Mouse (Mus musculus): ENCODE measurements around the gene Cyp2u1.
"Not testable (repeated sequence)": the region's sequence is repeated elsewhere in the genome, so short reads cannot be mapped to it uniquely, and the experiment has no call there.

Cyp2u1 gene

DNA sequence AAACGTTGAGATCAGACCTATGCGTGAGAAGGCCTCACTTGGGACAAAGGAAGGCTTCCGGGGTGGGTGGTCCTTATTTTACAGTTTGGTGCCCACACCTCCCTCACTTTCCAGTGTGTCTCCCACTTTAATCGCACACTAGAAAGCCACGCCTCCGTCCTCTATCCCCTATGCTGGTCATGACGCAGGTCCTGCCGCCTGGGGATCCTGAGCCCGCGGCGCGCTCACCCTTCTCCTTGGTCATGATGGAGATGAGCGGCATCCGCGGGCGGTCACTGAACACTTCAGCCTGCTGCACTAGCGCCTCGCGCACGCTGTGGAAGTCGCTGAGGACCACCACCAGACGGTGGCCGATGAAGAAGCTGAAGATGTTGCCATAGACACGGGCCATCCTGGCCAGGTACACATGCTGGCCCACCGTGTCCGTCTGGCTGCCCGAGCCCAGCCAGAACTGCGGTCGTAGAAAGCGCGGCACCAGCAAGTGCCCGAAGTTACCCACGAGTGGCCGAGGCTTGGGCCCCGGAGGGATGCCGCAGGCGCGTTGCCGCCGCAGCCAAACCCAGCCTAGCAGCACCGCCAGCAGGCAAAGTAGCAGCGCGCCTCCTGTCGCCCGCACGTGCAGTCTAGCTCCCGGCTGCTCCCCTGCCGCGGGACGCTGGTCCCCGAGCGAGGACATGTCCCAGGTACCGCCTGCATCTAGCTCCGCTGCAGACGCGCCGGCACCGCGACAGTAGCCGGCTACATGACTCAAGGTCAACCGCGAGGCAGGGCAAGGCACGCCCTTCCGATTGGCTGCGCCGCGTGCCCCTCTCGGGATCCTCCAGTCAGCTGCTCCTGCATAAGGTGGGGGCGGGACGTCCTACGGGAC, at the start of gene Cyp2u1:
Gene Cyp2u1, minus strand, starts transcription at position 776 of the 868 bp plus-strand sequence.
- DNase-seq (ENCODE audit: low spot score in 2 of 2), result peak; percentile 75 to 83

DNA sequence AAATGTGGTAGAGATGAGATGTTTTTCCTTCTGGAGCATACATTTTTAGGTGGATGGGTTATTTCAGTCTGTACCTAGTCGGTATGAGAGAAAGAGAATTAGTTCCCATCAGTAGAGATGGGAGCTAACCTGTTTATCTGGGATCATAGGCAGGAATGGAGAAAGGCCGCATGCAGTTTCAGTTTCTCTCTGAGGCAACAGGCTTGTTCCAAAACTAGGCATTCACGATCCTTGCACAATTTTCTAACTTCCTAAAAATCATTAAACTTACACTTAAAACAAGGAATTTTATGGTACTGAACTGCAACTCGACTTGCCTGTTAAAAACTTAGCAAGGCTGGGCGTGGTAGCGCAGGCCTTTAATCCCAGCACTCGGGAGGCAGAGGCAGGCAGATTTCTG, 47.5 kb upstream of the Cyp2u1 start:
- no peak for DNase-seq (ENCODE audit: low spot score in 2 of 2)

DNA sequence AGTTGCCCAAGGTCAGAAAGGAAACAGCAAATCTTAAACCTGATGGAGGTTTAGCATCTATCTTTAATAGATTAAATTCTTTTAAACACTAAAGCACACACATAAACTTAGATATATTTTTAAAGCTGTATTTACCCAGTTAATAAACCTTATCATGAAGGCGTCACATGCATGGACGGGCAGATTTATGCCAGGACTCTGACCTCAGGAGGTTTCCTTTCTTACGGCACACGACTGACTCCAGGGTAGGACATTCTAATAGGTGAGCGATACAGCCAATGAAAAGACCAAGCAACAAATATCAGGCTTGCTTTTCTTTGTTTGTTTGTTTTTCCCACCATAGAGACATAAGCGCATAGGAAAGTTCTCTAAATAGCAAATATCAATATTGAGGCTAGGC, 46.0 kb upstream of the Cyp2u1 start:
- DNase-seq (ENCODE audit: low spot score in 2 of 2), result no peak

DNA sequence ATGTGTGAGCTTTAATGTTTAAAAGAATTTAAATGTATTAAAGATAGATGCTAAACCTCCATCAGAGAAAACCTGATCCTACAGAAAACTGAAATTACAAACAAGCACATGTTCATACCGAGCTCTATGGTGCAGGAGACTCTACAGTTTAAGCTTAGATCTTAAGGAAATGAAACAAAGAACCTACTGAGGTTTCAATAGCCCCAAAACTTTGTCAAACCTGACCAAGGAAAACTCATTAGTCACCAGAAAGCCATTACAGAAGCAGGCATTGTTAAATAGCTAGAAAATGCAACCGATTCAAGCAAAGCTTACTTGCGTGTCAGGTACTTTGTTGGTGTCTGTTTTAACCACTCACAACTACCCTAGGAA, 45.5 kb upstream of the Cyp2u1 start:
- DNase-seq (ENCODE audit: low spot score in 2 of 2), result no peak

DNA sequence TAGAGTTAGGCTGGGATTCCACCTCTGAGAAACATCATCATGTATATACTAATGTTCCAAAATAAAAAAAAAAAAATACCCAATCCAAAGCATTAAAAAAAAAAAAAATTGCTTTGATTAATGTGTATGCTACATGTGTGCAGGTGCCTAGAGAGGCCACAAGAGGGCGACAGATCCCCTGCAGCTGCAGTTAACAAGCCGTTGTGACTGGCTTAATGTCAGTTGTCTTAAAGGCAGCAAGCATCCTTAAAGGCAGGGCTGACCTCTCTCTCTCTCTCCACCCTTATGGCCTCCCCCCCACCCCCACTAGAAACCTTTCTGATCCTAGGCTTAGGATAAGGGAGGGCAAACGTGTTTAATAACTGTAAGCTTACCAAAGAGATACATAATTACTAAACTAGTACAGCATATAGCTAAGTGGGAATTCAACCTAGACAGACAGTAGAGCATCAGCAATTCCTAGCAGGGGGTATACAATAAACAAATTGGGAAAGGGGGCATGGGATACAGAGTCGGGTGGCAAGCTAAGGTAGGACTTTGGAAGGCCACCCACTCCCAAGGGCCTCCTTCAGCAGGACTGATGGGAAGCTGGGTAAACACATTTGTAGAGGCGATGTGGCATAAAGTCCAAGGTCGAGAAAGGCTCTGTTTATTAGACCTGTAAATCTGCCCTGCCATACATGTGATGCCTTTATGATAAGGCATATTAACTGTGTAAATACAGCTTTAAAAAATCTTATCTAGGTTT, 45.0 kb upstream of the Cyp2u1 start:
- DNase-seq (ENCODE audit: low spot score in 2 of 2), result no peak

DNA sequence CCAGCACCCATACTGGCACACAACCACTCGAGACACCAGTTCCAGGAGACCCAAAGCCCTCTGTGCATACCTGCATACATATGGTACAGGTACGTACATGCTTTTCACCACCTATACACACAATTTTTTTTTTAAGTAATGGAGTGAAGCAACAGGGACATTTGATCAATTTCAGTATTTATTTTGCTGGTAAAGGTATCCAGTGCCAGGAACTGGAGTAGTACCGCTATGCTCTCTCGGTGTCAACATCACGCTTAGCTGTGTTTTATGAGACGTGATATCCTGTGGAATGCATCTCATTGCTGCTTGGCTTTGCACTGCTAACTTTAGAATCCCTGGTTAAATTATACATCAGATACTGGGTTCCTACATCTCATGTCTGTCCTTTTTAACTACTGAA, 42.9 kb upstream of the Cyp2u1 start:
- DNase-seq (ENCODE audit: low spot score in 2 of 2), result no peak

DNA sequence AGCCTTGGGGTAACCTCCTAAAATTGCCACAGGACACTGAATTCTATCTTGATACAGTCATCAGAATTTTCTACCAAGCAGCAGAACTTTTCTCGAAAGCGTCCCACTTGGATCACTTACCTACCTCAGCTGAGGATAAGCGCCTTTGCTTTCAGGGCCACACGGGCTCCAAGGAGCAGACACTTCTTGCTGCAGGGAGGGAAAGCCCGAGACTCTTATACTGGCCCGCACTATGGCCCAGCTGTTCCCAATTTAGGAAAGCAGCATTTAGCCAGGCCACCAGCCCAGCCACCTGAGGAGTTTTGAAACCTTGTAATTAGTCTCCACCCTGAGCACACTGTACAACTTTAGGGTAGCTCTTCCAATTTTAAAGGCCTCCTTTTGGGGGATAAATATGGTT, 40.3 kb upstream of the Cyp2u1 start:
- no peak for DNase-seq (ENCODE audit: low spot score in 2 of 2)

DNA sequence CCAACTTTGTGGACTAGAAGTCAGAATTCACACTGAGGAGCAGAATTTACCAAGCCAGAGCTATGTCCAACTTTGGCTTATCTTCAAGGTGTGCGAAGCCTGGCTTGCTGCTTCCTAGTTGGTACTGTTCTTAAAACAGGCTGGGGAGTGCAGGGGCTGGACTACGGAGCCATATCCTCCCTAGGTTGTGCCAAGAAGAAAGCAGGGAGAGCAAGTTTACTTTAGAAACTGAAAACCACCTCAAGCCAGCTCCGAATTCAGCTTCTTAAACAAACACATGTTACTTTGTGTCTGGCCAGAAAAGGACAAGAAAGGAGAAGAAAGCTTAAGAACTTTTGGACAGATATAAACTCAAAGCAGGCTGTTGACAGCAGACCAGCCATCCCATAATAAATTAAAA, 37.9 kb upstream of the Cyp2u1 start:
- no peak for DNase-seq (ENCODE audit: low spot score in 2 of 2)

DNA sequence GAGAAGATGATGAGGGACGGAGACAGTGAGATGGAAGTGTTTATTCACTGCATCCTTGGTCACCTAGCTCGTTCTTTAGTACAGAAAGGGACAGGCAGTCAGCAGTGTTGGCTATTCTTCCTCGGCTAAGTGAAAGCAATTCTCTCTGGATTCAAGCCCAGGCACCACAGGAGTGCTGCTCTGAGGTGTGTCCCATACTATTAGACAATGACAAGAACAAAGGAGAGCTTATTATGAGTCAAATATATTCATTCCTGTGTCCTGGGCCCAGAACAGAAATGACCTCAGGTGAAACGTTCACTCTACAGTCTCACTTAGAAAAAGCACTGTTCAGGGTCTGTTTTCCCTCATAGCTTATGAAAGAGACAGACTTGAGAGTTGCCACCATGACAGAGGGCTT, 36.3 kb upstream of the Cyp2u1 start:
- DNase-seq (ENCODE audit: low spot score in 2 of 2), result no peak

DNA sequence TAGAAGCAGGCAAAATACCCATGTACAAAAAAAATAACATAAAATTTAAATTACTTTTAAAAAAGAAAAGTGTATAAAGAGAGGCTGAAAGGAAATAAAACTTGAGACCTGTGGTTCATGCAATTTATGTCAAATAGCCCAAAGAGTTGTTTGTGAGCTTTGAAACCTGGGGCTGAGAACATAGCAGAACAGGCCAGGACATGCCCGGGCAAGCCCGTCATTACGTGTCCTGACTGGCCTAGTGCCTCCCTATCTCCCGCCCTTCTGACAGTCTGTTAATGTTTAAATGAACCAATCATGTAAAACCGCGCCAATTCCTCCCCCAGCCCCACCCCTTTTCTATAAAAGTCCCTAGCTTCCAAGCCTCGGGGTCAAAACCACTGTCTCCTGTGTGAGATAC, 34.7 kb upstream of the Cyp2u1 start:
- DNase-seq (ENCODE audit: low spot score in 2 of 2), result not testable (repeated sequence)

DNA sequence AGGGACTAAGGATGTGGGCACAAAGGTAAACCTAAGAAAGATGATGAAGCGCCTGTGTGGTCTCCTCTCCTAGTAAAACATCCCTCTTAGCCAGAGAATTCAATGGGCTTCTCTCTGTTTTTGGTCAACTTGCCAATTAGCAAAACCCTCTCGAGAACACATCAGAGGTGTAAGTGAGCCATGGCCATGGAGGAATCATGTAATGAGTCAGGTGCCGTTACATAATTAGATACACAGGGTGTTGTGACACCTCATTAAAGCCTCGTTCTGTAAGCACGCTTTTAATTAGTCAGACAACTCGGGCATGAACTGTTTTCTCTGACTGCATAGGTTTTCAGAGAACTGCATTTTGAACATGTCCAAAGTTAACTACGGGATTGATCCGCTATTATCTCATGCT, 33.6 kb upstream of the Cyp2u1 start:
- DNase-seq (ENCODE audit: low spot score in 2 of 2), result no peak

DNA sequence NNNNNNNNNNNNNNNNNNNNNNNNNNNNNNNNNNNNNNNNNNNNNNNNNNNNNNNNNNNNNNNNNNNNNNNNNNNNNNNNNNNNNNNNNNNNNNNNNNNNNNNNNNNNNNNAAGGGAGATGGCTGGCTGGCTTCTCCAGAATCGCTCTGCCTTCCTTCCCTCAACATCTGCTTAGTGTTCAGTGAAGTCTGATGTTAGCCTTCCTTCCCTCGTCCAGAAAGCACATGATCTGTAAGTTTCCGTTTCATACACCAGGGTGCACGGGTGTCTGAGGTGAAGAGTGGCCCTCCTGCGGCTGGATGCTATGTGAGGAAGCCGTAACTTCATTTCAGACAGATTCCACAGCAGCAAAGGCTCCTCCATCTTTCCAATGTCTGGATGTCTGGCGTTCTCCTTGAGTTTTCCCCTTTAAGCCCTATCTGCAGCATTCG, 32.1 kb upstream of the Cyp2u1 start:
- no peak for DNase-seq (ENCODE audit: low spot score in 2 of 2)

DNA sequence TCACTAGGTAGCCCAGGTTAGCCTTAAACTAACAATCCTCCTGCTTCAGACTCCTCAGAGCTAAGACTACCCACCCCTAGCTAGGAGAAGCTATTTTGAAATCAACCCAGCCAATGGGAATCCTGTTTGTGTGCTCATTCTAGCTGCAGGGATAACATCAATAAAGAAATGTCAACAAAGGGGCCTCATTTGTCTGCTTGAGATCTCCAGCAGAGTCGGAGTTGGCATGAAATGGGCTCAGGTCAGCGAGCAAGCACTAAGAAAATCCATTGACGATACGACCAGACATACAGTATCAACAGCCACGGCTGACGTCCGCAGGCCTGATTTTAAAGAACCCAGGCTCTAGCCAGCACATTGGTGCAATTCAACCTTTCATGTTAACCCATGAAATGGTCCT, 24.2 kb upstream of the Cyp2u1 start:
- no peak for DNase-seq (ENCODE audit: low spot score in 2 of 2)

DNA sequence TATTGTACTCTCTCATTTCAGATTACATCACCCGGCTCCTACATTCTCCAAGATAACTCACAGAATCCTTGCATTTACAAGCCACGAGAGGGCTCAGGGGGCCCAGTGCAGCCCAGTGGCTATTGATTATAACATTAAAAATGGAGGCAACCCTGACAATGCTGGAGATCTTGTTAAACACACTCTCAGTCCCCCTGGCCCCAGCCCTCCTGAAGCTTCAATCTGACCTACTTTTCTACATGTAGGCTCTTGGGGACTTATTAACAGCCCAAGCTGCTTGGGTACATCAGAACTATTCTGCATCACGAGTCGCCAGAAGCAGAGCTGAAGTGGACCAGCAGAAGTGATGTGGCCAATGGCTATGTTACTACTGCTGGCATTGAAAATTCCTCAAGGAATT, 23.6 kb upstream of the Cyp2u1 start:
- DNase-seq (ENCODE audit: low spot score in 2 of 2), result no peak

DNA sequence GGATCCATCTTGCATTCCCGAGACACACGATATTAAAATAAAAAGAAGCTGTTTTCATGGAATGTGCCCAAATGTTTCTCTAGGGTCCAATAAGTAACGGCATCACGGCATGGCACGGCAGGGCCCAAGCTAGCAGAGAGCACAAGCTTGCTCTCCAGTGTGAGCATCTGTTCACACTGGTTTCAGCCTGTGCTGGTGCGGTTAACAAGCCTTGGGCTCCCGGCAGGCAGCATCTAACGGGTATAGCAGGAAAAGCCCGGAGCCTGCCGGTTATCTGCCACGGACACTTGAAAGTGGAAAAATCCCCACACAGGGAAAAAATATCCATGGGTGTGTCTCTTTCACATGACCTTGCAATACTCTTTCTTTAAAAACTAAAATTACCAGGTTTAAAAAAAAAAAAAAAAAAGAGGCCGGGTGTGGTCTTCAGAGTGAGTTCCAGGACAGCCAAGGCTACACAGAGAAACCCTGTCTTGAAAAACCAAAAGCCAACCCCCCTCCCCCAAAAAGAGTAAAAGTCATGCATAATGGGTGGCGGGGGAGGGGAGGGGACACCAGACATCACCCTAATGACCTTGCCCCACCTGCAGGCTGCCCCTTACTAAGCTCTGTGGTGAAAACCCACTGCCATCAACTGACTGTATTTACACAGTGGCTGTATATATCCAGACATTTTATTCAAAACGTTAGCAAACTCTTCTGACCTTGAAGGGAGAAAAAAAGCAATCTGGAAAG, 19.2 kb upstream of the Cyp2u1 start:
- no peak for DNase-seq (ENCODE audit: low spot score in 2 of 2)

DNA sequence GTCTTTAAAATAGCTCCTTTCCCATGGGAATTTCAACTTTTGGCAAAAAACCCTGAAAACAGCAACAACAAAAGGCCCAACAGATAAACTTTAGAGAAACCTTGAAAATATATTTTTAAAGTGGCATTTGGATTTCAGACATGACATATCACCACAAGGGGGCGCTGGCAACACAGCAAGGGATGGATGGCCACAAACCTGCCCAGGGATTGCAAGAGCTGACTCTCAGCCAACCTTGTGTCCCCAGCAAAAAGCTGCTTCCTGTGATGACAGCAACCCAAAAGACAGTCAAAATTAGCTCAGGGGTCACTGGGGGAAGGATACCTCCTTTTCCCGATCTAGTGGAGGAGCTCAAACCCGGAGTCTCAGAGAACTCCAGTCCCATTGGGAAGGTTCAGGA, 17.2 kb upstream of the Cyp2u1 start:
- peak; percentile 68 to 83 for DNase-seq (ENCODE audit: low spot score in 2 of 2)

DNA sequence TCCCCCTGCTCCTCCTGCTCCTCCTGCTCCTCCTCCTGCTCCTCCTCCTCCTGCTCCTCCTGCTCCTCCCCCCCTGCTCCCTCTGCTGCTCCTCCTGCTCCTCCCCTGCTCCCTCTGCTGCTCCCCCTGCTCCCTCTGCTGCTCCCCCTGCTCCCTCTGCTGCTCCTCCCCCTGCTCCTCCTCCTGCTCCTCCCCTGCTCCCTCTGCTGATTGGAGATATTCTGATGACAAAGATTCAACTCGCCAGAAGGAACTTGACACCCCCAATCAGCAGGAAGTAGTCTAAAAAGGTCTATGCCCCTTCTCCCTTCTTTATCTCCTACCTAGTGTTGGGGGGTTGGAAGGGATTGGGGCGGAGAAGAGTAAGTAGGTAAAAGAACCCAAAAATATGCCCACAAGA, 15.2 kb upstream of the Cyp2u1 start:
- no peak for DNase-seq (ENCODE audit: low spot score in 2 of 2)

DNA sequence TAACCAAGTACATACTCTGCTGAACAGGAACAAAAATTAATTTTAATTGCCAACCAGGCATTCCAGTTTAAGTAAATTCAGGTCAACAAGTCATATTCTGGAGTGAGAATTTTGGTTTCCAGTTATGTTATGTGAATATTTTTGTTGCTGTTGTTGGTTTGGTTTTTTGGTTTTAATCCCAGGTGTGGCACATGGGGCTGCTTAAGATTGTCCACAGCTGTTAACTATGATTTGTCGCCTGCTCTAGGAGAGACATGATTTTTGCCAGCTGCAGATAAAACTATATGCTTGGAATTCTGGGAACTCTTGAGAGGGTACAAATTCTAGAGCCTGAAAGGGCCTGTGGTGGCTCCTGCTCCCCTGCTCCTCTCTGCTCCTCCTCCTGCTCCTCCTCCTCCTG, 14.1 kb upstream of the Cyp2u1 start:
- DNase-seq (ENCODE audit: low spot score in 2 of 2), result no peak

DNA sequence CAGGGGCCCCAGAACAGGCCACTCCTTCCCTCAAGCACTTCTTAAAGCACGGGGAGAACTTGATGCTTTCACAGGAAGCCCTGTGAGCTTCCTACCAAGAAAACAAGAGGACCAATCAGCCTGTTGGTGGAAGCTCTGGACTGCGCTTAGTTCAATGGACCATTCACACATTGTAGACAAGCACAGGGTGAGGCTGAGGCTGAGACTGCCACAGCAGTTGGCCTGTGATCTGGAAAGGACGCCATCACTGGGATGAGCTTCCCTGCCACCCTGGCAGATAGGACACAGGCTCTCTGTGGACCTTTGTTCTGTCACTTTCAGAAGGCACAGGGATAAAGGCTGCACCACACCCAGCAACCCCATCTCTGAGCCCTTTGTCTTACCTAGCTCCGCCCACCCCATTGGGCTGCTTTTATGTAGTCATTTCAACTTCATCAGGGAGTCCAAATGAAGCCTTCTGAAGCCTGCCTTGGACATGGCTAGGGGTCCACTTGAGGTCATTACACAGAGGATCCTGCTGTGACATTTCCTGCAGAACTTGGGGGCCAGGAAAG, 13.0 kb upstream of the Cyp2u1 start:
- no peak for DNase-seq (ENCODE audit: low spot score in 2 of 2)

DNA sequence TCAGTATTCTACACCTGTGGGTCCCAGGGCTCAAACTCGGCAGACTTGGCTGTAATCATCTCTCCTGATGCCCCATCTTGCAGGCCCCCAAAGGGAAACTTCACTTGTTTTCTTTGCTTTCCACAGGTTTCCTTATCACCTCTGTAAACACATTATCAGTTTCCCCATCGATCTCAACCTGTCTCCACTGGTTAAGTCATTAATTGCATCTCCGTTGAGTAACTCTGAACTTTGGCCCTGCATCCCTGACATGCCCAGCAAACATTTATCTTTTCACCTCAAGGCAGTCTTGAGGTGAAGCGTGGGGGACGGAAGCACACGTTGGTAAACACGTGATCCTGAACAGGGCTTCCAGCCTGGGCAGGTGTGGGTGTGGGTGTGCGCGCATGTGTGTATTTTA, 9.3 kb upstream of the Cyp2u1 start:
- DNase-seq (ENCODE audit: low spot score in 2 of 2), result no peak

DNA sequence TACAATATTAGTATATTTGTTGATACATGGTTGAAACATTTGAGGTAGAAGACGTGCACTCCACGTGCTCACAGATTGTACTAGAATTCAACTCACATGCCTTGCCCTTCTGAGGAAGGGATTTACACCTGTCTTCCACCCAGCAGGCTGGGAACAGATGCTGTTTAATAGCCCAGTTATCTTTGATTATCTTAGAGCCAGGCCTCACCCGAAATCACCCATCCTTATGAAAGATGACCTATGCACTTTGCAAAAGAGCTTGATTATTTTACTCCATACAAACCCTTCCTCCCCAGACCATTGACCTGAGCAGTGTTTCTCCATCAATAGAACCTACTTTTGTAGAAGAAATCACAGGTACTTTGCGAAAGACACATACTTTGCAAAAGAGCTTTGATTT, 7.5 kb upstream of the Cyp2u1 start:
- DNase-seq (ENCODE audit: low spot score in 2 of 2), result no peak

DNA sequence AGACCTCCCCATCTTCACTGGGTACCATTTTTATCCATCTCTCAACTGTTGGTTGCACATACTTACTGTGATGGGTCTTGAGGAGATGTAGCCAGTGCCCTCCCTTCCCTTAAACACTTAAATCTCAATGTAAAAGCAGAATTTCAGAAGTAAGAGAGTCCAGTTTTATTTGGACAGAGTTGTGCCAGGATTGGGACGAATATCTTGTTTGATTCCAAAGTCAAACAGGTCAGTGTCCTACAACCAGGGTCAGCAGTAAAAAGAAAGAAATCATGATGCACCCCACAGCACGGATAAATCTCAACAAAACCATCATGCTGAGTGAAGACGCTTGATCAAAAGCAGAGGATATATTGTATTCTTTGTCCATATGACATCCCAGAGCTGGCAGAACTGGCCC, 4.8 kb upstream of the Cyp2u1 start:
- no peak for DNase-seq (ENCODE audit: low spot score in 2 of 2)
